Mouse (Mus musculus) stomach, embryonic 16.5 days (tissue): Measurements from ENCODE around the gene Cldn8. TPM values are rescaled to one million over a fixed set of nuclear protein-coding genes. Genes with fewer than 3 reads are reported as not detected.

Source experiments
- ATAC-seq: fragments of 200-750 bp; cut with Nextera tagmentation; 2 replicates; pipeline ENCODE4 v1.8.0; 2017; ENCODE audit warnings: moderate number of reproducible peaks, moderate TSS enrichment; ENCODE audit not compliant: insufficient read depth, low FRiP score
- H3K27ac ChIP-seq: fragments of 300-500 bp; sonication (generic); 2 replicates; pipeline ENCODE4 v1.5.1; 2014; ENCODE audit warnings: low read length
- H3K27me3 ChIP-seq: fragments of 300-500 bp; sonication (generic); 2 replicates; pipeline ENCODE4 v1.6.1; 2014; ENCODE audit warnings: low read length, control low read depth, mixed read lengths; ENCODE audit not compliant: control insufficient read depth, insufficient read depth
- H3K36me3 ChIP-seq: fragments of 300-500 bp; sonication (generic); 2 replicates; pipeline ENCODE4 v1.6.1; 2014; ENCODE audit warnings: low read length; ENCODE audit not compliant: control insufficient read depth, insufficient read depth
- H3K4me1 ChIP-seq: fragments of 300-500 bp; sonication (generic); 2 replicates; pipeline ENCODE4 v1.6.1; 2014; ENCODE audit warnings: low read length, control low read depth, mixed read lengths; ENCODE audit not compliant: control insufficient read depth, insufficient read depth
- H3K4me2 ChIP-seq: fragments of 300-500 bp; sonication (generic); 2 replicates; pipeline ENCODE4 v1.6.1; 2014; ENCODE audit warnings: low read depth, low read length, mixed read lengths
- H3K4me3 ChIP-seq: fragments of 300-500 bp; sonication (generic); replicated peaks from 2 replicates; pipeline ENCODE4 v1.5.1; 2014; ENCODE audit warnings: mild to moderate bottlenecking, low read length
- H3K9ac ChIP-seq: fragments of 300-500 bp; sonication (generic); 2 replicates; pipeline ENCODE4 v1.6.1; 2014; ENCODE audit warnings: low read length
- H3K9me3 ChIP-seq: fragments of 300-500 bp; sonication (generic); replicated peaks from 2 replicates; pipeline ENCODE4 v1.6.1; 2016; ENCODE audit warnings: low read length, control low read depth; ENCODE audit not compliant: control insufficient read depth
- WGBS: fragments of 180-500 bp; shearing (Covaris S2); extraction: QIAGEN DNeasy Blood & Tissue Kit; methylation state at CpG from one replicate; pipeline ENCODE4 v1.1.7; 2014; 5-methylcytosine and 5-hydroxymethylcytosine counted together
- polyA plus RNA-seq: library from polyadenylated mRNA; unstranded; fragments of >200 nt; fragmentation: Nextera tagmentation; extraction: Ambion mirVana; gene quantifications from 2 replicates; pipeline ENCODE4 v1.2.1, GENCODE M21; 2015

Gene Cldn8
- 11.0 and 11.6 TPM in 2 replicates for polyA plus RNA-seq

- Histone ChIP-seq H3K4me2 (peak within 1 kb of the TSS; percentile 48), H3K9ac (0 out of 2 replicates have a peak within 1 kb of the TSS, but pooled peaks have one; percentile 35), H3K27ac (peak within 1 kb of the TSS; percentile 71), H3K27me3 (no peaks in the 10 kb centered on the region), H3K4me1 (no peaks in the 10 kb centered on the region), H3K9me3 (no peaks in the 10 kb centered on the region), H3K4me3 (peak within 1 kb of the TSS; percentile 33), H3K36me3 (no peaks in the 10 kb centered on the region)
- WGBS: 59% methylated on average over 6 of the region's 6 CpGs
- peak; percentile 73 for ATAC-seq
Observed at GRCm38 (mm10) chr16:88563045-88563913, at the start of gene Cldn8. Gene Cldn8, minus strand, starts transcription at chr16:88563183.

GRCm38 (mm10) chr16:88612712-88613111 lies 49.7 kb upstream of the Cldn8 start:
- no peaks in the 10 kb centered on the region for H3K4me1 ChIP-seq
- H3K4me2 ChIP-seq: no peak overlapping the region
- H3K9me3 ChIP-seq: no peaks in the 10 kb centered on the region
- no peak overlapping the region for H3K9ac ChIP-seq
- no peaks in the 10 kb centered on the region for H3K36me3 ChIP-seq
- H3K27me3 ChIP-seq: no peaks in the 10 kb centered on the region
- WGBS: 76% methylated on average over 4 of the region's 4 CpGs
- ATAC-seq: no peak
- no peak overlapping the region for H3K4me3 ChIP-seq
- no peak overlapping the region for H3K27ac ChIP-seq

GRCm38 (mm10) chr16:88611922-88612321 lies 48.9 kb upstream of the Cldn8 start, which contains the start of gene Krtap24-1:
Gene Krtap24-1, minus strand, starts transcription at chr16:88612279.
- H3K9me3 ChIP-seq: no peaks in the 10 kb centered on the region
- WGBS: 87% methylated on average over 8 of the region's 8 CpGs
- H3K36me3 ChIP-seq: no peaks in the 10 kb centered on the region
- no peak within 1 kb of the TSS for H3K4me2 ChIP-seq
- ATAC-seq: no peak
- no peak within 1 kb of the TSS for H3K27ac ChIP-seq
- no peak within 1 kb of the TSS for H3K4me3 ChIP-seq
- H3K9ac ChIP-seq: no peak within 1 kb of the TSS
- H3K4me1 ChIP-seq: no peaks in the 10 kb centered on the region
- no peaks in the 10 kb centered on the region for H3K27me3 ChIP-seq

- Histone ChIP-seq H3K4me2 (no peak overlapping the region), H3K9ac (no peak overlapping the region), H3K4me1 (no peaks in the 10 kb centered on the region), H3K36me3 (no peaks in the 10 kb centered on the region), H3K4me3 (no peak overlapping the region), H3K27ac (no peak overlapping the region), H3K27me3 (no peaks in the 10 kb centered on the region), H3K9me3 (no peaks in the 10 kb centered on the region)
- WGBS: 87% methylated on average over 6 of the region's 6 CpGs
- no peak for ATAC-seq
Observed at GRCm38 (mm10) chr16:88604570-88604969, 41.6 kb upstream of the Cldn8 start.

GRCm38 (mm10) chr16:88602464-88602863 lies 39.5 kb upstream of the Cldn8 start:
- Histone ChIP-seq H3K27ac (no peak overlapping the region), H3K4me3 (no peak overlapping the region), H3K9me3 (no peaks in the 10 kb centered on the region), H3K4me2 (no peak overlapping the region), H3K27me3 (no peaks in the 10 kb centered on the region), H3K36me3 (no peaks in the 10 kb centered on the region), H3K4me1 (no peaks in the 10 kb centered on the region), H3K9ac (no peak overlapping the region)
- WGBS: 69% methylated on average over 1 of the region's 1 CpGs
- no peak for ATAC-seq

- Histone ChIP-seq H3K4me1 (no peaks in the 10 kb centered on the region), H3K36me3 (no peaks in the 10 kb centered on the region), H3K9me3 (no peaks in the 10 kb centered on the region), H3K27ac (no peak overlapping the region), H3K27me3 (no peaks in the 10 kb centered on the region), H3K4me2 (no peak overlapping the region), H3K9ac (no peak overlapping the region), H3K4me3 (no peak overlapping the region)
- no peak for ATAC-seq
- 71% methylated on average over 8 of the region's 8 CpGs for WGBS
Observed at GRCm38 (mm10) chr16:88600303-88600702, 37.3 kb upstream of the Cldn8 start.

GRCm38 (mm10) chr16:88599504-88600237 lies 36.7 kb upstream of the Cldn8 start:
- no peak overlapping the region; the same call in 1 of the 2 replicates for H3K4me2 ChIP-seq
- no peak overlapping the region for H3K9ac ChIP-seq

GRCm38 (mm10) chr16:88592758-88593157 lies 29.8 kb upstream of the Cldn8 start:
- Histone ChIP-seq H3K27me3 (no peaks in the 10 kb centered on the region), H3K4me2 (no peak overlapping the region), H3K9me3 (no peaks in the 10 kb centered on the region), H3K36me3 (no peaks in the 10 kb centered on the region), H3K9ac (no peak overlapping the region), H3K27ac (no peak overlapping the region), H3K4me1 (no peaks in the 10 kb centered on the region), H3K4me3 (no peak overlapping the region)
- no peak for ATAC-seq

More at GRCm38 (mm10) chr16:88599504-88600237, 36.7 kb upstream of the Cldn8 start:
- H3K4me3 ChIP-seq: no peak overlapping the region
- H3K9me3 ChIP-seq: no peaks in the 10 kb centered on the region
- no peaks in the 10 kb centered on the region for H3K4me1 ChIP-seq
- H3K36me3 ChIP-seq: no peaks in the 10 kb centered on the region
- H3K27ac ChIP-seq: no peak overlapping the region
- H3K27me3 ChIP-seq: no peaks in the 10 kb centered on the region
- no peak for ATAC-seq
- WGBS: 53% methylated on average over 16 of the region's 16 CpGs

- ATAC-seq: no peak
- Histone ChIP-seq H3K4me2 (no peak overlapping the region), H3K9ac (no peak overlapping the region), H3K4me3 (no peak overlapping the region), H3K27ac (no peak overlapping the region), H3K9me3 (no peaks in the 10 kb centered on the region), H3K27me3 (no peaks in the 10 kb centered on the region), H3K4me1 (no peaks in the 10 kb centered on the region), H3K36me3 (no peaks in the 10 kb centered on the region)
- WGBS: 85% methylated on average over 9 of the region's 9 CpGs
Observed at GRCm38 (mm10) chr16:88583338-88583737, 20.4 kb upstream of the Cldn8 start.
